Mouse (Mus musculus) neural tube, embryonic 13.5 days (tissue): ENCODE data around the gene Sh3bp5. TPM values are rescaled to one million over a fixed set of nuclear protein-coding genes. Genes with fewer than 3 reads are reported as not detected.
A peak's percentile ranks its signal among the peaks of the same experiment; 100 is the strongest.

Experiments
- ATAC-seq: fragments of 200-750 bp; cut with Nextera tagmentation; 2 replicates; pipeline ENCODE4 v1.8.0; 2017; ENCODE audit warnings: low read depth, mild to moderate bottlenecking, moderate TSS enrichment, moderate library complexity
- H3K27ac ChIP-seq: fragments of 300-500 bp; sonication (generic); replicated peaks from 2 replicates; pipeline ENCODE4 v1.5.1; 2015; ENCODE audit warnings: moderate library complexity, mild to moderate bottlenecking, inconsistent platforms
- H3K27me3 ChIP-seq: fragments of 300-500 bp; sonication (generic); 2 replicates; pipeline ENCODE4 v1.6.1; 2015; ENCODE audit warnings: mild to moderate bottlenecking, inconsistent platforms
- H3K36me3 ChIP-seq: fragments of 300-500 bp; sonication (generic); 2 replicates; pipeline ENCODE4 v1.6.1; 2015; ENCODE audit warnings: mild to moderate bottlenecking, inconsistent platforms
- H3K4me1 ChIP-seq: fragments of 300-500 bp; sonication (generic); replicated peaks from 2 replicates; pipeline ENCODE4 v1.6.1; 2015; ENCODE audit warnings: inconsistent platforms
- H3K4me2 ChIP-seq: fragments of 300-500 bp; sonication (generic); 2 replicates; pipeline ENCODE4 v1.6.1; 2015; ENCODE audit warnings: inconsistent platforms, mild to moderate bottlenecking, moderate library complexity
- H3K4me3 ChIP-seq: fragments of 300-500 bp; sonication (generic); 2 replicates; pipeline ENCODE4 v1.5.1; 2015; ENCODE audit warnings: mild to moderate bottlenecking, inconsistent platforms
- H3K9ac ChIP-seq: fragments of 300-500 bp; sonication (generic); 2 replicates; pipeline ENCODE4 v1.6.1; 2015; ENCODE audit warnings: moderate library complexity, mild to moderate bottlenecking, inconsistent platforms
- H3K9me3 ChIP-seq: fragments of 300-500 bp; sonication (generic); 2 replicates; pipeline ENCODE4 v1.6.1; 2016; ENCODE audit warnings: inconsistent platforms
- WGBS: fragments of 180-500 bp; shearing (Covaris S2); methylation state at CpG from one replicate; pipeline ENCODE4 v1.1.7; 2015; 5-methylcytosine and 5-hydroxymethylcytosine counted together
- polyA plus RNA-seq: library from polyadenylated mRNA; unstranded; fragments of >200 nt; fragmentation: Nextera tagmentation; extraction: Ambion mirVana; gene quantifications from 2 replicates; pipeline ENCODE4 v1.2.1, GENCODE M21; 2015

Sh3bp5 gene
- polyA plus RNA-seq, 1 experiment from 2014 or later, result 139 TPM

DNA sequence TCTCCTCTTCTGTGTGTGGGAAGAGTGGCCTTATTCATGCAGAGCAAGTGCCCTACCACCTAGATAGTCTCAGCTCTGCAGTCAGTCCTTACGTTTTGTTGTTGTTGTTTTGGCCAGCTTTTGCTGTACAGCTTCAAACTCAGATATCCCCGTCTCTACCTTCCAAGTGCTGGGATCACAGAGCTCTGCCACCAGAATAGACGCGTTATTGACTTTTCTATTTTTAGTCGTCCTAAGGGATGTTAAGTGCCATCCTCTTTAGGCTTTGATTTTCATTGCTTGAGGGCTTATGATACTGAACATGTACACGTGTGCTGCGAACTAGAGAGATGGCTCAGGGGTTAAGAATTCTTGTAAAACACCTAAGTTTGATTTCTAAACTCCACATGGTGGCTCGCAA lies 92.6 kb downstream of the Sh3bp5 start:
- no peak for ATAC-seq
- peaks cover 9% of the 10 kb centered on the region for H3K4me1 ChIP-seq
- no peaks in the 10 kb centered on the region for H3K27me3 ChIP-seq
- no peak overlapping the region for H3K9ac ChIP-seq
- H3K36me3 ChIP-seq, result peaks cover 45% of the 10 kb centered on the region
- H3K4me2 ChIP-seq, result no peak overlapping the region
- H3K4me3 ChIP-seq, result no peak overlapping the region
- no peaks in the 10 kb centered on the region for H3K9me3 ChIP-seq
- WGBS, result 84% methylated on average over 8 of the region's 8 CpGs
- no peak overlapping the region for H3K27ac ChIP-seq

DNA sequence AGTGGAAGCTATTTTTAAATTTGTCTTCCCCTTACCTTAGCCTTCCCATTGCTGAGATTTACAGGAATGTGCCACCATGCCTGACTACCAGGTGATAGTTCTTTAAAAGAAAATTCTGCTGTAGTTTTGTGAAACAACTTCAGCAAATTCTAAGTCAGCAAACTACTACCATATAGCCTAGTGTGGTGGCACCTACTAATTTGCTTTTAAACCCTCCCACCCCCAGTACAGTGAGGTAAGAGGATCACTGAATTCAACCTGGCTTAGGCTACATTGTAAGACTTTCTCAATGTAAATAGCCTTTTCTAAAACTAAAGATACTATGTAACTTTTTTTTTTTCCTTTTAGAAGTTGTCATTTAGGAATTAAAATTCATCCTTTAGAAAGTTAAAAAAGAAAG lies 97.9 kb downstream of the Sh3bp5 start:
- no peak overlapping the region for H3K27ac ChIP-seq
- peak overlapping the region; percentile 86; the same call in 1 of the 2 replicates for H3K9ac ChIP-seq
- peaks cover 20% of the 10 kb centered on the region for H3K36me3 ChIP-seq
- no peak for ATAC-seq
- H3K4me2 ChIP-seq, result peak overlapping the region; percentile 78
- peaks cover 26% of the 10 kb centered on the region for H3K4me1 ChIP-seq
- no peaks in the 10 kb centered on the region for H3K9me3 ChIP-seq
- peak overlapping the region; percentile 82 for H3K4me3 ChIP-seq
- no peaks in the 10 kb centered on the region for H3K27me3 ChIP-seq

DNA sequence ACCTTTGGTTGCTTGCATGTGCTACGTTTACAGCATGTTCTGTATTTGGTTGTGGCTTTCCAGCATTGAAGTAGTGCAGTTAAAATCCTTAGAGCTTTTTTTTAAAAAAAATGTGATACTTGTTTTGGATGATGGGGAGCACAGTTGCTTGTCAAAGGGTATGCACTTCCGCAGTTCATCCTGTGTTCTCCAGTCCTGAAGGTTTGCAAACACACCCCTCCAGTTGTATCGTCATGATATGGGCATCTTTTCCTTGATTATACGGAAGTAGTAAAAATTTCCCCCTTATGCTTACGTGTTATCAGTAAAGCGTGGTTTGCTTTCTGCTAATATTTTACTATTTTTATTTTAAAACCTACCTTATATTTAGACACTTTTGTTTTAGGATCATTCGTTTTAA lies 98.5 kb downstream of the Sh3bp5 start:
- Histone ChIP-seq H3K4me3 (peak overlapping the region; percentile 82), H3K27ac (peak overlapping the region; percentile 92; the same call in 1 of the 2 replicates), H3K4me2 (peak overlapping the region; percentile 78), H3K27me3 (no peaks in the 10 kb centered on the region), H3K36me3 (peaks cover 18% of the 10 kb centered on the region), H3K9ac (peak overlapping the region; percentile 86), H3K4me1 (peaks cover 26% of the 10 kb centered on the region), H3K9me3 (no peaks in the 10 kb centered on the region)
- whole genome bisulfite sequencing, result 49% methylated on average over 7 of the region's 7 CpGs
- ATAC-seq, result no peak

DNA sequence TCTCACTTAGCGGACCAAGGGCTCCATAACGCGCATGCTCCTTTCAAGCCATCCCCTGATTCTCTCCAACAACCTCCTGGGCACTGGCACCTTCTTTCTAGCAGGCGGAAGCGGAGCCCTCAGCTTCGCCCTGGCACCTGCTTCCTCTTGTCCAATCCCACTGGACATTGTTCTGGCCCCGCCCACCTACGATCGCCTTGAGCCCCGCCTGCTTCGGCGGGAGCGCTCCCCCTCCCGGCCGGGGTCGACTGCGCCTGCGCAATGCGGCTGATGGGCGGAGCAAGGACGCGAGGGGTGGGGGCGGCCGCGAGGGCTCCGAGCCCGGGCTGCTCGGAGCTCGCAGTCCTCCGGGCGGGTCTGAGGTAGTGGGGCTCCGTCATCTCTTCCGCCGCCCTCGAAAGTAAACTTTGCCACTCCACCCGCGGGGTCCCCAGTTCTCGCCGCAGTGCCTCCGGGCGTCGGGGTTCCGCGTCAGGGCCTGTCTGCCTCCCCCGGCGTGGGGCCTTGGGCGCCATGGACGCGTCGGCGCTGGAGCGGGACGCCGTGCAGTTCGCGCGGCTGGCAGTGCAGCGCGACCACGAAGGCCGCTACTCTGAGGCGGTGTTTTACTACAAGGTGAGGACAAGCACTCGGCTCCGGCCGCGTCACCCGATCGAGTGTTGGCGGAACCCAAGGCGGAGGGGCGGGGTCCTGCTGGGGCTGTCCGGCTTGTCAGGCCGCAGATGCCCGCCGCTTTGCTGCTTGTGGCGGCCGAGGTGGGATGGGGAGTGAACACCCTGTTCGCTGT lies 99.3 kb downstream of the Sh3bp5 start, which contains the start of gene Capn7:
Capn7 (plus strand) TSS at position 270 of the 787 bp plus-strand sequence.
- H3K4me3 ChIP-seq, result peak within 1 kb of the TSS; percentile 82
- no peaks in the 10 kb centered on the region for H3K9me3 ChIP-seq
- H3K27me3 ChIP-seq, result no peaks in the 10 kb centered on the region
- peaks cover 26% of the 10 kb centered on the region for H3K4me1 ChIP-seq
- peak within 1 kb of the TSS; percentile 92 for H3K27ac ChIP-seq
- peak within 1 kb of the TSS; percentile 78 for H3K4me2 ChIP-seq
- WGBS, result 1% methylated on average over 78 of the region's 78 CpGs
- peak within 1 kb of the TSS; percentile 86 for H3K9ac ChIP-seq
- peak; percentile 99 for ATAC-seq
- peaks cover 14% of the 10 kb centered on the region for H3K36me3 ChIP-seq

DNA sequence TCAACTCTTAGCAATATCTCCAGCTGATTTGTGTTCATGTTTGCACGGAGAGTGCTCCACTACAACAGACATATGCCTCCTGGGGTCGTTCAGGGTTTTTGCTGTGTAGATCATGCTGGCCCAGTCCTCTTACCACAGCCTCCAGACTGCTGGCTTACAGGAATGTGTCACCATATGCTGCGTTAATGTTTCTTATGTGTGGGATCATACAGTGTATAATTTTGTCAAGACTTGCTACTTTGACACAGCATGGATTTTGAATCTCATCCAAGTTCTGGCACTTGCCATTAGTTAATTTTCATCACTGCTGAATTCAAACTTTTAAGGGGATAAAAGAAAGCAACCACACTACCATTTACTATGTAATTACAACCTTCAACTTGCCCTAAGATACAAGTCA lies 100.1 kb downstream of the Sh3bp5 start:
- H3K27ac ChIP-seq, result peak overlapping the region; percentile 74
- H3K4me2 ChIP-seq, result peak overlapping the region; percentile 54
- ATAC-seq, result no peak

GRCm38 (mm10) chr14:31330957-31331356 lies 104.9 kb downstream of the Sh3bp5 start:
- Histone ChIP-seq H3K36me3 (no peaks in the 10 kb centered on the region), H3K27ac (no peak overlapping the region), H3K4me3 (no peak overlapping the region), H3K4me2 (no peak overlapping the region), H3K27me3 (no peaks in the 10 kb centered on the region), H3K4me1 (peaks cover 6% of the 10 kb centered on the region), H3K9me3 (no peaks in the 10 kb centered on the region), H3K9ac (no peak overlapping the region)
- 68% methylated on average over 4 of the region's 4 CpGs for WGBS
- no peak for ATAC-seq

More for the DNA sequence above, 100.1 kb downstream of the Sh3bp5 start:
- H3K9me3 ChIP-seq, result no peaks in the 10 kb centered on the region
- peak overlapping the region; percentile 82 for H3K4me3 ChIP-seq
- no peaks in the 10 kb centered on the region for H3K27me3 ChIP-seq
- 49% methylated on average over 3 of the region's 3 CpGs for WGBS
- peaks cover 8% of the 10 kb centered on the region for H3K36me3 ChIP-seq
- peak overlapping the region; percentile 86 for H3K9ac ChIP-seq
- peaks cover 26% of the 10 kb centered on the region for H3K4me1 ChIP-seq

GRCm38 (mm10) chr14:31329741-31330140 lies 106.1 kb downstream of the Sh3bp5 start:
- WGBS, result 52% methylated on average over 2 of the region's 2 CpGs
- H3K4me2 ChIP-seq, result no peak overlapping the region
- no peak for ATAC-seq
- H3K27me3 ChIP-seq, result no peaks in the 10 kb centered on the region
- no peaks in the 10 kb centered on the region for H3K9me3 ChIP-seq
- no peaks in the 10 kb centered on the region for H3K4me1 ChIP-seq
- no peak overlapping the region for H3K9ac ChIP-seq
- H3K36me3 ChIP-seq, result no peaks in the 10 kb centered on the region
- no peak overlapping the region for H3K4me3 ChIP-seq
- H3K27ac ChIP-seq, result no peak overlapping the region

DNA sequence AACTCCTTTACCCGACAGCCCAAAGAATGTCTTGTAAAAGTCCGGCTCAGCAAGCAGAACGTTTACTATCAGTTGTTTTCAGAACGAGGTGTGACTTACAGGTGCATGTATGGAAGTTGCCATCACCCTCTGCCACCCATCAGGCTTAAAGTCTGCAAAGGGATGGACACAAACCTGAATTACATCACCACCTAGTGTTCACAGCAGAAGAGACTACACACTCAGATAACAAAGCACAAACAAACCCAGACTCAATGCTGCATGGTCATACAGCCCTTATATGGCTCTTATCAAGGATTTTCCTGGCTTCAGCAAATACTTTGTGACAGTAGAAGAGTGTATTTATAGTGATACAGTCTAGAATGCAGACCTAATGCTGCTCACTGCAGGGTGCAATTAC lies 108.2 kb downstream of the Sh3bp5 start:
- Histone ChIP-seq H3K9me3 (no peaks in the 10 kb centered on the region), H3K4me1 (0 out of 2 replicates have a peak, but pooled peaks cover 9% of the 10 kb centered on the region), H3K4me3 (no peak overlapping the region), H3K9ac (no peak overlapping the region), H3K36me3 (no peaks in the 10 kb centered on the region), H3K27me3 (no peaks in the 10 kb centered on the region), H3K27ac (no peak overlapping the region), H3K4me2 (no peak overlapping the region)
- ATAC-seq, result no peak
- 83% methylated on average over 4 of the region's 4 CpGs for WGBS

- ATAC-seq, result no peak
- Histone ChIP-seq H3K4me1 (0 out of 2 replicates have a peak, but pooled peaks cover 9% of the 10 kb centered on the region), H3K36me3 (no peaks in the 10 kb centered on the region), H3K4me3 (no peak overlapping the region), H3K27me3 (no peaks in the 10 kb centered on the region), H3K9ac (no peak overlapping the region), H3K4me2 (no peak overlapping the region), H3K27ac (no peak overlapping the region), H3K9me3 (no peaks in the 10 kb centered on the region)
- WGBS, result 95% methylated on average over 1 of the region's 1 CpGs
These were observed 108.7 kb downstream of the Sh3bp5 start for GRCm38 (mm10) chr14:31327196-31327595.

DNA sequence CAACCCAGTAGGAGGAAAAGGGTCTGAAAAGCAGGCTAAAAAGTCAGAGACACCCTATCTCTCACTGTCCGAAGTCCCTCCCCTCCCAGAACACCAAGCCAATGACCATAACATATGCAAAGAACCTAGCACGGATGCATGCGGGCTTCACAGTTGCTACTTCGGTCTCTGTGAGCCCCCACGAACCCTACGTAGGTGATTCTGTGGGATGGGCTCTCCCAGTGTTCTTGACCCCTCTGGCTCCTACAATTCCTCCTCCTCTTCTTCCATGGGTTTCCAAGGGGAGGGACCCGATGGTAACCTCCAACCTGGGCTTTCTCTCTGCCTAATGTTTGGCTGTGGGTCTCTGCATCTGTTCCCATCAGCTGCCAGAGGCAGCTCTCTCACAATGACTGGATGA lies 109.1 kb downstream of the Sh3bp5 start:
- Histone ChIP-seq H3K27me3 (no peaks in the 10 kb centered on the region), H3K4me1 (0 out of 2 replicates have a peak, but pooled peaks cover 9% of the 10 kb centered on the region), H3K4me3 (no peak overlapping the region), H3K9me3 (no peaks in the 10 kb centered on the region), H3K4me2 (no peak overlapping the region), H3K36me3 (no peaks in the 10 kb centered on the region), H3K27ac (no peak overlapping the region), H3K9ac (no peak overlapping the region)
- 79% methylated on average over 7 of the region's 7 CpGs for WGBS
- no peak for ATAC-seq

DNA sequence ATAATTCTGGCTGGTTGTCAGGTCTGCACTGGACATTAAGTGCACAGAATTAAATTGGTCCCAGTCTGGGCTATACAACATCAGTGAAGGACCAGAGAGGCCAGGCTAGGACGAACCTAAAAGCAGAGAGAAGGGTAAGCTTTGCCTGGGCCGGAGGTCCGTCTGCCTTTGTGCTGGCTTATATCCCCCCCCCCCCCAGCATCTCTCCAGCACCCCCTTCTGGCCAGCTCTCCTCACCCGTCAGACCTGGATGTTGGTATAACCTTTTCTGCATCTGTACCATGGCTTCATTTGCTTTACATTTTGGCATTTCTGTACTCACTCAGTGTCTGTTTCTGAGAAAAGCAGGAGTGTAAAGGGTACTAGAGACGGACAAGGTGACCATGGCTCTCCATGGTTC lies 110.3 kb downstream of the Sh3bp5 start:
- Histone ChIP-seq H3K4me2 (no peak overlapping the region), H3K4me1 (0 out of 2 replicates have a peak, but pooled peaks cover 9% of the 10 kb centered on the region), H3K9me3 (no peaks in the 10 kb centered on the region), H3K9ac (no peak overlapping the region), H3K4me3 (no peak overlapping the region), H3K27ac (no peak overlapping the region), H3K36me3 (no peaks in the 10 kb centered on the region), H3K27me3 (no peaks in the 10 kb centered on the region)
- WGBS, result 57% methylated on average over 5 of the region's 5 CpGs
- no peak for ATAC-seq

DNA sequence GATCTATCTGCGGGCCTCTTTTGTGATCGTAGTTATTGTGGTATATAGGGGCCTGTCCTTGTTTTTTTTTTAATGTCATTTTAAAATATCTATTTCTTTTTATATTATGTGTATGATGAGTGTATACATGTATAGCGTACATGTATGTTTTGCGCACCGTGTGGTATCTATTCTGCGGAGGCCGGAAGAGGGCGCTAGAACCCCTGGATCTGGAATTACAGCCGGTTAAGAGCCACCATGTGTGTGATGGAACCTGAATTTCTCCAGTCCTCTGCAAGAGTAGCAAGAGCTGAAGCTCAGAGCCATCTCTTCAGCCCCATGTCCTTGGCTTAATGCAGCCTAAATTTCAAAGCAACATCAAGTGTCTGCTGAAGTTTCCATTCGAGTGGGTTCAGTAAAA lies 111.0 kb downstream of the Sh3bp5 start:
- no peak for ATAC-seq
- WGBS, result 67% methylated on average over 10 of the region's 10 CpGs

More for the DNA sequence above, 111.0 kb downstream of the Sh3bp5 start:
- Histone ChIP-seq H3K4me1 (0 out of 2 replicates have a peak, but pooled peaks cover 9% of the 10 kb centered on the region), H3K36me3 (no peaks in the 10 kb centered on the region), H3K27me3 (no peaks in the 10 kb centered on the region), H3K27ac (no peak overlapping the region), H3K9ac (no peak overlapping the region), H3K9me3 (no peaks in the 10 kb centered on the region), H3K4me3 (no peak overlapping the region), H3K4me2 (no peak overlapping the region)
